Mouse (Mus musculus): Measurements from ENCODE around the gene Antxr1. TPM values are rescaled to one million over a fixed set of nuclear protein-coding genes. Genes with fewer than 3 reads are reported as not detected.

The Antxr1 gene
- polyA plus RNA-seq, 1 experiment from 2014 or later: 29.1 TPM

- Histone ChIP-seq H3K4me2 (ENCODE audit: low read depth, low read length) (no peak overlapping the region), H3K4me1 (ENCODE audit: control insufficient read depth, insufficient read depth, low read length) (peaks cover 8% of the 10 kb centered on the region), H3K36me3 (ENCODE audit: control insufficient read depth, insufficient read depth, low read length) (peaks cover 25% of the 10 kb centered on the region), H3K4me3 (ENCODE audit: low read depth, low read length) (no peak overlapping the region), H3K27ac (replicated peaks; ENCODE audit: low read depth, low read length) (no peak overlapping the region), H3K27me3 (replicated peaks; ENCODE audit: control insufficient read depth, insufficient read depth, low read length) (no peaks in the 10 kb centered on the region), H3K9ac (ENCODE audit: low read depth, low read length) (no peak overlapping the region), H3K9me3 (ENCODE audit: control insufficient read depth, low read length) (no peaks in the 10 kb centered on the region)
- WGBS: 59% methylated on average over 1 of the region's 1 CpGs
- no peak for DNase-seq (ENCODE audit: low spot score)
- ATAC-seq (ENCODE audit: low read depth): no peak
Measured at GRCm38 (mm10) chr6:87131078-87131477, 204.5 kb downstream of the Antxr1 start.

GRCm38 (mm10) chr6:87130628-87131027 is 205.0 kb downstream of the Antxr1 start:
- Histone ChIP-seq H3K27me3 (replicated peaks; ENCODE audit: control insufficient read depth, insufficient read depth, low read length) (no peaks in the 10 kb centered on the region), H3K36me3 (ENCODE audit: control insufficient read depth, insufficient read depth, low read length) (peaks cover 21% of the 10 kb centered on the region), H3K4me3 (ENCODE audit: low read depth, low read length) (no peak overlapping the region), H3K4me1 (ENCODE audit: control insufficient read depth, insufficient read depth, low read length) (peaks cover 8% of the 10 kb centered on the region), H3K9ac (ENCODE audit: low read depth, low read length) (no peak overlapping the region), H3K4me2 (ENCODE audit: low read depth, low read length) (no peak overlapping the region), H3K9me3 (ENCODE audit: control insufficient read depth, low read length) (no peaks in the 10 kb centered on the region), H3K27ac (replicated peaks; ENCODE audit: low read depth, low read length) (no peak overlapping the region)
- DNase-seq (ENCODE audit: low spot score): no peak
- 94% methylated on average over 7 of the region's 7 CpGs for WGBS
- ATAC-seq (ENCODE audit: low read depth): no peak

GRCm38 (mm10) chr6:87129861-87130260 is 205.8 kb downstream of the Antxr1 start:
- Histone ChIP-seq H3K36me3 (ENCODE audit: control insufficient read depth, insufficient read depth, low read length) (peaks cover 13% of the 10 kb centered on the region), H3K9ac (ENCODE audit: low read depth, low read length) (no peak overlapping the region), H3K9me3 (ENCODE audit: control insufficient read depth, low read length) (no peaks in the 10 kb centered on the region), H3K4me1 (ENCODE audit: control insufficient read depth, insufficient read depth, low read length) (peaks cover 8% of the 10 kb centered on the region), H3K4me3 (ENCODE audit: low read depth, low read length) (no peak overlapping the region), H3K27ac (replicated peaks; ENCODE audit: low read depth, low read length) (no peak overlapping the region), H3K27me3 (replicated peaks; ENCODE audit: control insufficient read depth, insufficient read depth, low read length) (no peaks in the 10 kb centered on the region), H3K4me2 (ENCODE audit: low read depth, low read length) (no peak overlapping the region)
- WGBS: 89% methylated on average over 7 of the region's 8 CpGs
- no peak for ATAC-seq (ENCODE audit: low read depth)
- no peak for DNase-seq (ENCODE audit: low spot score)

- 0 out of 2 replicates have a peak, but pooled peaks cover 3% of the 10 kb centered on the region for H3K36me3 ChIP-seq (ENCODE audit: control insufficient read depth, insufficient read depth, low read length)
- H3K27me3 ChIP-seq (replicated peaks; ENCODE audit: control insufficient read depth, insufficient read depth, low read length): no peaks in the 10 kb centered on the region
- DNase-seq (ENCODE audit: low spot score) (peak; percentile 71), ATAC-seq (ENCODE audit: low read depth) (peak; percentile 60; the same call in 1 of the 2 replicates)
- H3K4me2 ChIP-seq (ENCODE audit: low read depth, low read length): no peak overlapping the region
- WGBS: 39% methylated on average over 8 of the region's 8 CpGs
- H3K4me1 ChIP-seq (ENCODE audit: control insufficient read depth, insufficient read depth, low read length): peaks cover 8% of the 10 kb centered on the region
- H3K4me3 ChIP-seq (ENCODE audit: low read depth, low read length): no peak overlapping the region
- 0 out of 2 replicates have a peak overlapping the region, but pooled peaks have one; percentile 25 for H3K27ac ChIP-seq (replicated peaks; ENCODE audit: low read depth, low read length)
- no peaks in the 10 kb centered on the region for H3K9me3 ChIP-seq (ENCODE audit: control insufficient read depth, low read length)
- H3K9ac ChIP-seq (ENCODE audit: low read depth, low read length): no peak overlapping the region
Measured at GRCm38 (mm10) chr6:87127049-87127753, 208.4 kb downstream of the Antxr1 start.

- Histone ChIP-seq H3K9ac (ENCODE audit: low read depth, low read length) (no peak overlapping the region), H3K9me3 (ENCODE audit: control insufficient read depth, low read length) (0 out of 2 replicates have a peak, but pooled peaks cover 4% of the 10 kb centered on the region), H3K36me3 (ENCODE audit: control insufficient read depth, insufficient read depth, low read length) (no peaks in the 10 kb centered on the region), H3K27me3 (replicated peaks; ENCODE audit: control insufficient read depth, insufficient read depth, low read length) (no peaks in the 10 kb centered on the region), H3K4me2 (ENCODE audit: low read depth, low read length) (no peak overlapping the region), H3K4me1 (ENCODE audit: control insufficient read depth, insufficient read depth, low read length) (peaks cover 8% of the 10 kb centered on the region), H3K27ac (replicated peaks; ENCODE audit: low read depth, low read length) (no peak overlapping the region), H3K4me3 (ENCODE audit: low read depth, low read length) (no peak overlapping the region)
- DNase-seq (ENCODE audit: low spot score) (no peak), ATAC-seq (ENCODE audit: low read depth) (no peak)
- 86% methylated on average over 4 of the region's 4 CpGs for WGBS
Measured at GRCm38 (mm10) chr6:87123973-87124372, 211.6 kb downstream of the Antxr1 start.

GRCm38 (mm10) chr6:87123406-87123805 is 212.2 kb downstream of the Antxr1 start:
- no peak overlapping the region for H3K27ac ChIP-seq (replicated peaks; ENCODE audit: low read depth, low read length)
- DNase-seq (ENCODE audit: low spot score): no peak
- WGBS: 87% methylated on average over 6 of the region's 6 CpGs
- no peak overlapping the region for H3K4me2 ChIP-seq (ENCODE audit: low read depth, low read length)
- H3K4me1 ChIP-seq (ENCODE audit: control insufficient read depth, insufficient read depth, low read length): peaks cover 8% of the 10 kb centered on the region
- no peak overlapping the region for H3K4me3 ChIP-seq (ENCODE audit: low read depth, low read length)
- no peaks in the 10 kb centered on the region for H3K36me3 ChIP-seq (ENCODE audit: control insufficient read depth, insufficient read depth, low read length)
- no peaks in the 10 kb centered on the region for H3K27me3 ChIP-seq (replicated peaks; ENCODE audit: control insufficient read depth, insufficient read depth, low read length)
- H3K9ac ChIP-seq (ENCODE audit: low read depth, low read length): no peak overlapping the region
- 0 out of 2 replicates have a peak, but pooled peaks cover 4% of the 10 kb centered on the region for H3K9me3 ChIP-seq (ENCODE audit: control insufficient read depth, low read length)
- ATAC-seq (ENCODE audit: low read depth): no peak

GRCm38 (mm10) chr6:87121961-87122360 is 213.7 kb downstream of the Antxr1 start:
- H3K9me3 ChIP-seq (ENCODE audit: control insufficient read depth, low read length): 0 out of 2 replicates have a peak, but pooled peaks cover 4% of the 10 kb centered on the region
- 74% methylated on average over 7 of the region's 7 CpGs for WGBS
- H3K4me1 ChIP-seq (ENCODE audit: control insufficient read depth, insufficient read depth, low read length): peaks cover 2% of the 10 kb centered on the region; the same call in 1 of the 2 replicates
- ATAC-seq (ENCODE audit: low read depth) (no peak), DNase-seq (ENCODE audit: low spot score) (no peak)
- H3K36me3 ChIP-seq (ENCODE audit: control insufficient read depth, insufficient read depth, low read length): no peaks in the 10 kb centered on the region
- H3K4me2 ChIP-seq (ENCODE audit: low read depth, low read length): no peak overlapping the region
- H3K9ac ChIP-seq (ENCODE audit: low read depth, low read length): no peak overlapping the region
- no peak overlapping the region for H3K4me3 ChIP-seq (ENCODE audit: low read depth, low read length)
- H3K27ac ChIP-seq (replicated peaks; ENCODE audit: low read depth, low read length): no peak overlapping the region
- no peaks in the 10 kb centered on the region for H3K27me3 ChIP-seq (replicated peaks; ENCODE audit: control insufficient read depth, insufficient read depth, low read length)

- WGBS: 87% methylated on average over 6 of the region's 6 CpGs
- H3K4me2 ChIP-seq (ENCODE audit: low read depth, low read length): no peak overlapping the region
Measured at GRCm38 (mm10) chr6:87120661-87121060, 215.0 kb downstream of the Antxr1 start.

GRCm38 (mm10) chr6:87119975-87120374 is 215.6 kb downstream of the Antxr1 start:
- Histone ChIP-seq H3K27ac (replicated peaks; ENCODE audit: low read depth, low read length) (no peak overlapping the region), H3K4me1 (ENCODE audit: control insufficient read depth, insufficient read depth, low read length) (no peaks in the 10 kb centered on the region), H3K36me3 (ENCODE audit: control insufficient read depth, insufficient read depth, low read length) (no peaks in the 10 kb centered on the region), H3K27me3 (replicated peaks; ENCODE audit: control insufficient read depth, insufficient read depth, low read length) (no peaks in the 10 kb centered on the region), H3K4me3 (ENCODE audit: low read depth, low read length) (no peak overlapping the region), H3K4me2 (ENCODE audit: low read depth, low read length) (no peak overlapping the region), H3K9ac (ENCODE audit: low read depth, low read length) (no peak overlapping the region), H3K9me3 (ENCODE audit: control insufficient read depth, low read length) (0 out of 2 replicates have a peak, but pooled peaks cover 4% of the 10 kb centered on the region)
- WGBS: 58% methylated on average over 4 of the region's 4 CpGs
- no peak for ATAC-seq (ENCODE audit: low read depth)
- DNase-seq (ENCODE audit: low spot score): no peak

More at GRCm38 (mm10) chr6:87120661-87121060, 215.0 kb downstream of the Antxr1 start:
- Histone ChIP-seq H3K4me1 (ENCODE audit: control insufficient read depth, insufficient read depth, low read length) (no peaks in the 10 kb centered on the region), H3K27ac (replicated peaks; ENCODE audit: low read depth, low read length) (no peak overlapping the region), H3K9me3 (ENCODE audit: control insufficient read depth, low read length) (0 out of 2 replicates have a peak, but pooled peaks cover 4% of the 10 kb centered on the region), H3K36me3 (ENCODE audit: control insufficient read depth, insufficient read depth, low read length) (no peaks in the 10 kb centered on the region), H3K9ac (ENCODE audit: low read depth, low read length) (no peak overlapping the region), H3K4me3 (ENCODE audit: low read depth, low read length) (no peak overlapping the region), H3K27me3 (replicated peaks; ENCODE audit: control insufficient read depth, insufficient read depth, low read length) (no peaks in the 10 kb centered on the region)
- no peak for ATAC-seq (ENCODE audit: low read depth)
- no peak for DNase-seq (ENCODE audit: low spot score)
